Mouse (Mus musculus) embryo, embryonic 10 days (tissue): ENCODE measurements around the gene Lix1l.
A peak's percentile ranks its signal among the peaks of the same experiment; 100 is the strongest.

Source experiments
- DNase-seq: peaks from one replicate; pipeline ENCODE4 v3.0.0-alpha.2; 2015; ENCODE audit warnings: low spot score

Lix1l gene

DNA sequence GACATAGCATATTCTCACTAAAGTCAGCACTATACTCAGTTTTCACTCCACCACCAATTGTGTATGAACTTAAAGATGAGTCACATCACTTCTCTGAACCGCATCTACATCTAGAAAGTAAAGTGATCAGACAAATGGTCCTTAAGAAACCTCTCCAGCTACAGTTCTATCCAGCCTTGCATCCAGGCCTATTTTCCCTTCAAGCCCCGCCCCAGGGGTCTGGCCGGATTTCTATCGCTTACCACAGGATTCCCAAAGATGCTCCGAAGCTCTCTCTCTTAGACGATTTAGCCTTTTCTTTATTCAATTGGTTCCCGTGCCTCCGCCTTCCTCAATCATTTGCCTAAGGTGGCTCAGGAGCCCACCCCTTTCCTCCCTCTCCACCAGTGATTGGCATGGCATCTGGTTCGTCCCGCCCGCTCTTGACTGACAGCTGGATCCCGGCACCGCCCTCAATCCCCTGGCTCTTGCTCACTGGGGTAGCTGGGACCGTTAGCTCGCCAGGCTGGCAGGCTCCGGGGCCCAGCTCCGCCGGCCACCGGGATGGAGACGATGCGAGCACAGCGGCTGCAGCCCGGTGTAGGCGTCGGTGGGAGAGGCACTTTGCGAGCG lies at the start of gene Lix1l:
Gene Lix1l (plus strand): TSS at position 511 of the 612 bp plus-strand sequence.
- DNase-seq = peak; percentile 98

DNA sequence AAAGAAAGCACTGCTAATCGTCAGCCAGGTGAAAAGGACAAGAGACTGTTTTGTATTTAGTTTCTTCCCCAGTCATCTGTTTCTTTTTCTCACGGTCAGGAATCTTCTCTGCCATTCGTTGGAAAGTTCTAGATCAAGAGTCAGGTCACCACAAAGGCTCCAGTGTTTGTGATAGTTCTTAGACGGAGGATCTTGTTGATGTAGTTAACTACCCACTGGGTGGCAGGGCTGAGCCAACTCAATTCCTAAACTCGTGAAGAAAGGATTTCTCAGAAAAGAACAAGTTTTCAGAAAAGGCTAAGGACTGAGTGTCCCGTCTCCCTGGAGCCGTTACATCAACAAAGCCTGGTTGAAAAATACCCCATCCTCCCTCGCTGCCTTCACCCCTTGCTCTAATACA lies 49.7 kb upstream of the Lix1l start:
- DNase-seq = peak; percentile 78

- DNase-seq = no peak
These were observed 49.1 kb upstream of the Lix1l start for GRCm38 (mm10) chr3:96551890-96552289.

GRCm38 (mm10) chr3:96553601-96554000 lies 47.3 kb upstream of the Lix1l start:
- no peak for DNase-seq

GRCm38 (mm10) chr3:96554251-96554650 lies 46.7 kb upstream of the Lix1l start:
- no peak for DNase-seq

- DNase-seq = no peak
These were observed 45.8 kb upstream of the Lix1l start for GRCm38 (mm10) chr3:96555041-96555596.

DNA sequence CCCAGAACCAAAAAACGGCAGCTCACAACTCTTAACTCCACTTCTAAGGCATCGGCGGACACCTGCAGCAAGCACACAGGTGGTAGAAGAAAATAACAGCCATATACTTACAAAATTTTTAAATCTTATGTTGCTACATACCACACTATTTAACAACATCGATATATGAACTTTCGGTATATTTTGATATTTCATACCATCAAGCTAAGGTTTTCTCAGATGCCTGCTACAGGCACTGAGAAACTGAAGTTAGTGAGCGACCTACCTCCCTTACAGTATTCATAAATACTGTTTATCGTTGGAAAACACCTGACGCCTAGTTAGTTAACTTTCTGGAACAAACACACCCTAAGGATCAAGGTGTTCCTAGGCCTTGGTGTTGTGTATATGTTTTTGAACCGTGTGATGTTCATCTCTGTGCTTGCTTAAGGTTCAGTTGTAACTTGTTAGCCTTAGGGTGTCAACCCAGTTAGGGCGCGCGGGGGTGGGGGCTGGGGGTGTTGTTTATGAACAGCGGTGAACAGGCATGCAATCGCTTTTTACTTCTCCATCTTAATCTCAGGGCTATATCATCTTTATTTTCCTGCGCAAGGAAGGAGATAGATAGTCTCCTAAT lies 44.8 kb upstream of the Lix1l start:
- no peak for DNase-seq

- DNase-seq = peak; percentile 56
These were observed 44.0 kb upstream of the Lix1l start for GRCm38 (mm10) chr3:96556651-96557635.

GRCm38 (mm10) chr3:96557694-96558093 lies 43.3 kb upstream of the Lix1l start, which contains the start of gene Txnip:
Gene Txnip (plus strand): TSS chr3:96557957.
- DNase-seq = peak; percentile 100

DNA sequence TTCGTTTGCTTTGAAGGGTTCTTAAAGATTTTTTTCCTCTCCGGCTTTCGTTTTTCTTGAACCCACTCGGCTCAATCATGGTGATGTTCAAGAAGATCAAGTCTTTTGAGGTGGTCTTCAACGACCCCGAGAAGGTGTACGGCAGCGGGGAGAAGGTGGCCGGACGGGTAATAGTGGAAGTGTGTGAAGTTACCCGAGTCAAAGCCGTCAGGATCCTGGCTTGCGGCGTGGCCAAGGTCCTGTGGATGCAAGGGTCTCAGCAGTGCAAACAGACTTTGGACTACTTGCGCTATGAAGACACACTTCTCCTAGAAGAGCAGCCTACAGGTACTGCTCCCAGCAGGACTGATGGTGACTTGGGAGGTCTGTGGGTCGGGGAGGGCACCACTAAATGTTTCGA lies 42.8 kb upstream of the Lix1l start:
- DNase-seq = peak; percentile 52

DNA sequence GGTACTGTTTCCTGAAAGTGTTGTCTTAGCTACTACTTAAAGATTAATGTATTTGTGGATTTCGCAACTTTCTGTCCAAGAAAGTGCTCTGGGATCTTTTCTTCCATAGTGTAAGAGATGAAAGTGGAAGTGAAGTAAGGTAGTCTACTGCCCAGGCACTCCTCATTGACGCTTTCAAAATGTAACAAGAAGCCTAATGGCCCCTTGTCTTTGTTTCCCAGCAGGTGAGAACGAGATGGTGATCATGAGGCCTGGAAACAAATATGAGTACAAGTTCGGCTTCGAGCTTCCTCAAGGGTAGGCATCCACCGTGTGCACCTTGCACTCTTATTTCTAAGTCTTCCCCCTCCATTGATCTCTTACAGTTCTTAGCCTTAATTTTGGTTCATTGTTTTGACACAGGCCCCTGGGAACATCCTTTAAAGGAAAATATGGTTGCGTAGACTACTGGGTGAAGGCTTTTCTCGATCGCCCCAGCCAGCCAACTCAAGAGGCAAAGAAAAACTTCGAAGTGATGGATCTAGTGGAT lies 42.2 kb upstream of the Lix1l start:
- DNase-seq = no peak

DNA sequence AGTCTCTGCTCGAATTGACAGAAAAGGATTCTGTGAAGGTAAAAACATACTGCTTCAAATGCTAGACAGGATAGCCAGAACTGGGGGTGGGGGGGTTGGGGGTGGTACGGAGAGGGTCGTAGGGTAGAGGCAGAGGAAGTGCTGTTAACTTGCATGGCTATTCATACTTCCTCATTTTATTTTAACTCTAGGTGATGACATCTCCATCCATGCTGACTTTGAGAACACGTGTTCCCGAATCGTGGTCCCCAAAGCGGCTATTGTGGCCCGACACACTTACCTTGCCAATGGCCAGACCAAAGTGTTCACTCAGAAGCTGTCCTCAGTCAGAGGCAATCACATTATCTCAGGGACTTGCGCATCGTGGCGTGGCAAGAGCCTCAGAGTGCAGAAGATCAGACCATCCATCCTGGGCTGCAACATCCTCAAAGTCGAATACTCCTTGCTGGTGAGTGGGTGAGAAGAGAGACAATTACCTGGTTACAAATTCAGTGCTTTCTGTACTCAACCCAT lies 41.5 kb upstream of the Lix1l start:
- no peak for DNase-seq

- DNase-seq = no peak
These were observed 40.8 kb upstream of the Lix1l start for GRCm38 (mm10) chr3:96559911-96560850.

DNA sequence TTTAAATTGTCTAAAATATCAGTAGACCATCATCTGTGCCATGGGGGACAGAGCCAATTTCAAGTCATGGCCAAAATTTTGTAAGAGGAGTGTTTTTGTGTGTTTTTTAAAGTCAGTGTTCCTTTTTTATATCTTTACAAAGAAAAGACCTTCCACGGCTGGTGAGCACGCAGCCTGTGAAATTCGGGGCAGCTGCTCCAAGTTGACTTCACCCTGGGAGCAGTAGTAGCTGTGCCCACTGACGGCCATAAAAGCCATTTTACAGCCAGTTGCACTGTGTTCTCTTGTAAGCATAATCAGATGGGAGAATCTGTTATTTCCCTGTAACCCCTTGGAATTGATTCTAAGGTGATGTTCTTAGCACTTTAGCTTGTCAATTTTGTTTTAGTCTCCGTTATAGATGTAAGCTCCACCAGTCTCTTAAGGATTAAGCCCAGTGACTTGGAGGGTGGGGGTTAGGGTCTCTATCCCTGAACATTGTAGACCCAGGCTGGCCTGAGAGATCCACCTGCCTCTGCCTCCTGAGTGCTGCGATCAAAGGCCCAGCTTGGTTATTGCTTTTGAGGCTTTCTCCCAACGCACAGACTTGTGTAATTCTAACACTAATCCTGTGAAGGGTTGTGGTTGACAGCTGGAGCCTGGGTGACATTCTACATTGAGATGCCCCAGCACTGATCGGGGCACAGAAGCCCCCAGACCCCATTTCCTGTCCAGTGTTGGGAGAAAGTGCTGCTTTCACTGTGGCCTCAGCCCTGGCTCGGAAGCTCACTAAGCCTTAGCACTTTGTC lies 39.9 kb upstream of the Lix1l start:
- no peak for DNase-seq

DNA sequence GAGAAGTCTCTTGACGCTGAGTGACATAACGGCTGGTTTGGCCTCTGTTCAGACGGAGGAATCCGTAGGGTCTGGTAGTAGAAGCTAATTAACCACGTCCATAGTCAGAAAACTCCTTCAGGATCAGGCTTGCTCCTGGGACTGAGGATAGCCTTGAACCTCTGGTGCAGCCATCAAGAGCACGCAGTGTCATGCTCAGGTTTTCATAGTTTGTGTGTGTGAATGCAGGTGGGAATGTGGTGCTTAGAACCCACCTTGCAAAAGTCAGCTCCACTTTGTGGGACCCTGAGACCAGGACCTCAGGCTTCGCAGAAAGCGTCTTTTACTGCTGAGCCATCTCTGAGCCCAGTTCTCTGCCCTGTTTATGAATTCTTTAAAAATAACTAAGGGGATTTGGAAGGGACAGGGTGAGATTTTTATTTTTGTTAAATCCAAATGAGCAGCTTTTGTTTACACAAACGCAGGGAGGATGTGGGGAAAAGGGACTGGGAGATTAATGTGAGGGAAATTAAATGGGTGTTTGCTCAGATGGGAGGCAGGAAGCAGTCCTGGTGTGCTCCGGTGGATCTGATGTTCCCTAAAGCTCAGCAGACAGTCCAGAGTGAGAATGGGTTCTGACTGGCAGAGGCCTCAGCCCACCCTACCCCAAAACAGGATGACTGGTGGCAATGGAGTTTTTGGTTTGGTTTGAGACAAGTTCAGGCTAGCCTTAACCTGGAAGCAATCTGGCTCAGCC lies 38.8 kb upstream of the Lix1l start:
- DNase-seq = no peak

DNA sequence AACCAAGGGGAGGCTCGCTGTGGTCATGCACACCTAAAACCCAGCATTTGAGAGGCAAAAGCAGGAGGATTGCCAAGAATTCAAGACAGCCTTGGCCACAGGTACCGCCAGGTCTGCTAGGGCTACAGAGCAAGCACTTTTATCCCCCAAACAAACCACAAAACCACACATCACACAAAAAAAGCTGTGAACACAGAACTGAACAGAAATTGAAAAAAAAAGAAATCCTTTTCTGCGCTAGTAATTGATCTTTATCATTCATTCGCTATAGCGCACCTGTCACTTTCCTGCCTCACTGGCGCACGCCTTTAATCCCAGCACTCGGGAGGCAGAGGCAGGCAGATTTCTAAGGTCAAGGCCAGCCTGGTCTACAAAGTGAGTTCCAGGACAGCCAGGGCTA lies 37.7 kb upstream of the Lix1l start:
- no peak for DNase-seq

- no peak for DNase-seq
These were observed 36.9 kb upstream of the Lix1l start for GRCm38 (mm10) chr3:96563911-96564632.

DNA sequence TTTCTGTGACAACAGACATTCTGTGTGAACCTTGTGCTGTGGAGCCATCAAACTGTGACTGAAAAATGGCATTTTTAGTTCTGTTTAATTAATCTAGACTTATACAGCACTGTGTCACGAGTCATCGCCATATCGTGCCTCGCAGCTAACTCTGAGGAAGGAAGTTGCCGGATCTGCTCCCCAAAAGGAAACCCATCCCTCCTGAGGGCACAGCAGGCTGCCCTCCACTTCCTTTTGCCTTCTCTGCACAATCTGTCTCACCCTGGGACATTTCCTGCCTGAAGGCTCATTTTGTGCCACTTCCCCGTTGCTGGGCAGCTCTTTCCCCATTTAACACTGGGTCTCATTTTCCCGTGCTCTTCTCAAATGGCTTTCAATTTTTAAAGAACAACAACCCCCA lies 36.3 kb upstream of the Lix1l start:
- no peak for DNase-seq

DNA sequence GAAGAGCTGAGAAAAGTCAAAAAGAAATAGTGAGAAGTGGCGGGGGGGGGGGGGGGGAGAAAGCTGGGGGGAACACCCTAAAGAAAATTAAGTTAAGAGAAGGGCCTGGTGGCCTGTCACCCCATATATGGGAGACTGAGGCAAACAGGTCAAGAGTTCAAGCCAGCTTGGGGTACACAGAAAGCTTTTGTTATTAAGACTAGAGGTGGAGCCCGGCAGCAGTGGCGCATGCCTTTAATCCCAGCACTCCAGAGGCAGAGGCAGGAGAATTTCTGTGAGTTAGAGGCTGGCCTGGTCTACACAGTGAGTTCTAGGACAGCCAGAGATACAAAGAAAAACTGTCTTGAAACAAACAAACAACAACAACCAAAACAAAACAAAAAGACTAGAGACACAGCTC lies 35.8 kb upstream of the Lix1l start:
- DNase-seq = no peak
